Mouse (Mus musculus) bone marrow, adult 2 months (tissue): Measurements from ENCODE around the gene Sncb.

Experiments used
- CTCF ChIP-seq: fragments of 200-500 bp; IDR thresholded peaks from 2 replicates; pipeline ENCODE4 v1.5.1; 2011; ENCODE audit warnings: low read length, control low read depth; ENCODE audit not compliant: control insufficient read depth, insufficient read depth
- POLR2A ChIP-seq: fragments of 200-500 bp; IDR thresholded peaks from 2 replicates; pipeline ENCODE4 v1.6.1; 2011; ENCODE audit warnings: low read depth, mild to moderate bottlenecking, control low read depth, low read length, borderline replicate concordance; ENCODE audit not compliant: control insufficient read depth

GRCm38 (mm10) chr13:54808067-54808466 lies 41.7 kb upstream of the Sncb start:
- no peak for TF ChIP-seq POLR2A
- no peak for TF ChIP-seq CTCF
